9 mouse cellular contexts compared by ENCODE assay signal in the genomic region with DNA sequence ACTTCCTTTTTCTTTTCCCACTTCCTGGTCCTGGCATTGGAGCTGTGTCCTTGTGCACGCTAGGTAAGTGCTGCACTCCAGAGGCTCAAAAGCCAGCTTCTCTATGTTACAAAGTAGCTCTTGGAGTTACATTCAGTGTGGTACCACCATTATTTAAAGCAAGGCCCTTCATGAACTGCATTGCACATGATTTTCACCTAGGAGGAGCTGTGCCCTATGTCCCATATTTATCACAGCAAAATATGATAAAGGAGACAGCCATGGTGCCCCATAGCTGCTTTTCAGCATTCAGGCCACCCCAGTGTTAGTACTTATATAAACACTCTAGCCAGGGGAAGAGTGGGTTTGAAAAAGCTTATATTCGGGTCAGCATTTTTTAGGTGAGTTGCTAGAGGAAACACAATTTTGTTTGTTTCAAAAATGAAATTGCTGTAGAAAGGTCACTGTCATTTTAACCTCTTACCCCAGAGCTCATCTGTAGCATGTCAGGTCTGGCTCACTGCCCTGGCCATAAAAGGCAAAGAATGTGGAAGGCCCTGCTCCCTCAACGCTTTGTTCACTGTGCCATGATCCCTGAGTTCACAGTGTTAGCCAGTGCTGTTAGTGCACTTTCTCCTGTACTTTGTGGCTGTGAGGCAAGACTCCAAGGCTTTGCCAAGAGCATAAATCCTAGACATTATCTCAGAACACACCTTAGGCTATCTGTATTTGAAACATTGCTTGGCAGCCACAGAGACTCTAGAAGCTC. TPM values are rescaled to one million over a fixed set of nuclear protein-coding genes. Genes with fewer than 3 reads are reported as not detected.
DNase-seq lines count a peak whose midpoint lies in the region; ATAC-seq and TF ChIP-seq lines count a peak whose summit lies in the region.
"Had no signal": no experiment of that assay in that cellular context is flagged by ENCODE, and none has a peak within 500 bp of the region (broad histone marks: within the 10 kb centered on the region; RNA-seq: fewer than 3 reads in every experiment).

No protein-coding gene starts in this region.

- H3K4me3 ChIP-seq in heart, embryonic 12.5 days = no peak overlapping the region
- H3K4me3 ChIP-seq in heart, embryonic 13.5 days = no peak overlapping the region
- H3K4me3 ChIP-seq: limb, embryonic 13.5 days; midbrain, embryonic 15.5 days had no signal

- no peaks in the 10 kb centered on the region for H3K9me3 ChIP-seq in heart, embryonic 12.5 days (replicated peaks)
- no peaks in the 10 kb centered on the region for H3K9me3 ChIP-seq in heart, embryonic 13.5 days
- H3K9me3 ChIP-seq: limb, embryonic 13.5 days; midbrain, embryonic 15.5 days had no signal

- no peak overlapping the region for H3K4me2 ChIP-seq in heart, embryonic 12.5 days
- H3K4me2 ChIP-seq in heart, embryonic 13.5 days = no peak overlapping the region
- H3K4me2 ChIP-seq: limb, embryonic 13.5 days; midbrain, embryonic 15.5 days had no signal

- DNase-seq in heart, postnatal 36 days = no peak
- DNase-seq in Patski (ENCODE audit: low read depth, low spot score) = no peak
- peak; percentile 81 for DNase-seq in kidney, postnatal 14 days
- no peak for DNase-seq in right cerebral cortex, postnatal 14 days

- 57% methylated on average over 3 of the region's 3 CpGs for WGBS in heart, embryonic 12.5 days
- WGBS in heart, embryonic 13.5 days = 53% methylated on average over 3 of the region's 3 CpGs

- H3K27ac ChIP-seq in heart, embryonic 12.5 days (ENCODE audit: poor library complexity, severe bottlenecking) = peak overlapping the region; percentile 56
- H3K27ac ChIP-seq in heart, embryonic 13.5 days (replicated peaks) = peak overlapping the region; percentile 85
- H3K27ac ChIP-seq: limb, embryonic 13.5 days; midbrain, embryonic 15.5 days had no signal

- in situ Hi-C loops in Patski (cut with MboI; ENCODE audit: low pct_unique_long_range_greater_than_20kb) = no loop called here

- H3K27me3 ChIP-seq in heart, embryonic 12.5 days (replicated peaks) = no peaks in the 10 kb centered on the region
- H3K27me3 ChIP-seq in Patski = no peaks in the 10 kb centered on the region
- H3K27me3 ChIP-seq in heart, embryonic 13.5 days (replicated peaks) = no peaks in the 10 kb centered on the region
- H3K27me3 ChIP-seq: limb, embryonic 13.5 days; midbrain, embryonic 15.5 days had no signal

- H3K4me1 ChIP-seq in heart, embryonic 12.5 days (replicated peaks) = peaks cover 43% of the 10 kb centered on the region
- H3K4me1 ChIP-seq in heart, embryonic 13.5 days = peaks cover 48% of the 10 kb centered on the region
- H3K4me1 ChIP-seq: limb, embryonic 13.5 days; midbrain, embryonic 15.5 days had no signal

- POLR2A ChIA-PET in Patski (lab: Charles Lee) = interaction anchor here (0.7 kb wide), 1 partner anchor 9 kb away, joined by 10 read pairs; no protein-coding TSS in a partner anchor

- TF ChIP-seq CTCF in Patski (IDR thresholded peaks at IDR 0.05) = peak; percentile 29

- intact Hi-C loops in heart, postnatal 36 days (cut with DNase I) = no loop called here

- H3K9ac ChIP-seq in heart, embryonic 12.5 days = peak overlapping the region; percentile 21; the same call in 1 of the 2 replicates
- no peak overlapping the region; the same call in 1 of the 2 replicates for H3K9ac ChIP-seq in heart, embryonic 13.5 days
- H3K9ac ChIP-seq: limb, embryonic 13.5 days; midbrain, embryonic 15.5 days had no signal

- H3K36me3 ChIP-seq in heart, embryonic 12.5 days = peaks cover 69% of the 10 kb centered on the region
- peaks cover 79% of the 10 kb centered on the region for H3K36me3 ChIP-seq in heart, embryonic 13.5 days

- CTCF ChIA-PET in Patski (lab: Charles Lee) = interaction anchor here (1.1 to 1.4 kb wide), 5 partner anchors 9 to 48 kb away, joined by 3 to 5 read pairs (median 3); no protein-coding TSS in a partner anchor

- ATAC-seq in heart, embryonic 12.5 days (ENCODE audit: insufficient number of reproducible peaks, low FRiP score) = no peak
- peak; percentile 39 for ATAC-seq in Patski
- no peak for ATAC-seq in heart, embryonic 13.5 days (ENCODE audit: extremely low read depth, insufficient number of reproducible peaks, low FRiP score, low TSS enrichment)
- no peak for ATAC-seq in cerebellum, adult (ENCODE audit: insufficient number of reproducible peaks, low FRiP score, low TSS enrichment)
- ATAC-seq: midbrain, embryonic 15.5 days had no signal

RNA-seq across cellular contexts. Expression of a gene that starts 42.8 kb away (rescaled TPM):
- polyA plus RNA-seq in heart, embryonic 12.5 days (2016; fragmentation: Nextera tagmentation; extraction: Ambion mirVana) = 32.4 and 36.8 TPM in 2 replicates
- 10 to 100 TPM; 28.3 to 37.7 TPM for total RNA-seq in heart, postnatal 36 days (2021)
- polyA plus RNA-seq in Patski (2021) = 20.1 TPM
- polyA plus RNA-seq in heart, embryonic 13.5 days (2015; fragmentation: Nextera tagmentation; extraction: Ambion mirVana) = 26.7 and 27.4 TPM in 2 replicates

RNA-seq across cellular contexts. Expression of a gene that starts 42.8 kb away (rescaled TPM):
- 28.1 and 30.3 TPM in 2 replicates for polyA plus RNA-seq in heart, embryonic 12.5 days (2016; fragmentation: Nextera tagmentation; extraction: Ambion mirVana)
- 10 to 100 TPM; 22.8 to 22.9 TPM for total RNA-seq in heart, postnatal 36 days (2021)
- polyA plus RNA-seq in Patski (2021) = 25.1 TPM
- polyA plus RNA-seq in heart, embryonic 13.5 days (2015; fragmentation: Nextera tagmentation; extraction: Ambion mirVana) = 22.1 and 24.5 TPM in 2 replicates
